Mouse (Mus musculus) neural tube, embryonic 13.5 days (tissue): ENCODE data around the gene Hist1h2aa. TPM values are rescaled to one million over a fixed set of nuclear protein-coding genes. Genes with fewer than 3 reads are reported as not detected.

Source experiments
- ATAC-seq: fragments of 200-750 bp; cut with Nextera tagmentation; 2 replicates; pipeline ENCODE4 v1.8.0; 2017; ENCODE audit warnings: low read depth, mild to moderate bottlenecking, moderate TSS enrichment, moderate library complexity
- H3K27ac ChIP-seq: fragments of 300-500 bp; sonication (generic); replicated peaks from 2 replicates; pipeline ENCODE4 v1.5.1; 2015; ENCODE audit warnings: moderate library complexity, mild to moderate bottlenecking, inconsistent platforms
- H3K27me3 ChIP-seq: fragments of 300-500 bp; sonication (generic); 2 replicates; pipeline ENCODE4 v1.6.1; 2015; ENCODE audit warnings: mild to moderate bottlenecking, inconsistent platforms
- H3K36me3 ChIP-seq: fragments of 300-500 bp; sonication (generic); 2 replicates; pipeline ENCODE4 v1.6.1; 2015; ENCODE audit warnings: mild to moderate bottlenecking, inconsistent platforms
- H3K4me1 ChIP-seq: fragments of 300-500 bp; sonication (generic); replicated peaks from 2 replicates; pipeline ENCODE4 v1.6.1; 2015; ENCODE audit warnings: inconsistent platforms
- H3K4me2 ChIP-seq: fragments of 300-500 bp; sonication (generic); 2 replicates; pipeline ENCODE4 v1.6.1; 2015; ENCODE audit warnings: inconsistent platforms, mild to moderate bottlenecking, moderate library complexity
- H3K4me3 ChIP-seq: fragments of 300-500 bp; sonication (generic); 2 replicates; pipeline ENCODE4 v1.5.1; 2015; ENCODE audit warnings: mild to moderate bottlenecking, inconsistent platforms
- H3K9ac ChIP-seq: fragments of 300-500 bp; sonication (generic); 2 replicates; pipeline ENCODE4 v1.6.1; 2015; ENCODE audit warnings: moderate library complexity, mild to moderate bottlenecking, inconsistent platforms
- H3K9me3 ChIP-seq: fragments of 300-500 bp; sonication (generic); 2 replicates; pipeline ENCODE4 v1.6.1; 2016; ENCODE audit warnings: inconsistent platforms
- WGBS: fragments of 180-500 bp; shearing (Covaris S2); methylation state at CpG from one replicate; pipeline ENCODE4 v1.1.7; 2015; 5-methylcytosine and 5-hydroxymethylcytosine counted together
- microRNA-seq: library from miRNA; unstranded; fragments of <30 nt; microRNA quantifications from one replicate; pipeline ENCODE4, GENCODE M21; 2016
- polyA plus RNA-seq: library from polyadenylated mRNA; unstranded; fragments of >200 nt; fragmentation: Nextera tagmentation; extraction: Ambion mirVana; gene quantifications from 2 replicates; pipeline ENCODE4 v1.2.1, GENCODE M21; 2015

Hist1h2aa gene
- polyA plus RNA-seq, 1 experiment from 2014 or later, result not detected

DNA sequence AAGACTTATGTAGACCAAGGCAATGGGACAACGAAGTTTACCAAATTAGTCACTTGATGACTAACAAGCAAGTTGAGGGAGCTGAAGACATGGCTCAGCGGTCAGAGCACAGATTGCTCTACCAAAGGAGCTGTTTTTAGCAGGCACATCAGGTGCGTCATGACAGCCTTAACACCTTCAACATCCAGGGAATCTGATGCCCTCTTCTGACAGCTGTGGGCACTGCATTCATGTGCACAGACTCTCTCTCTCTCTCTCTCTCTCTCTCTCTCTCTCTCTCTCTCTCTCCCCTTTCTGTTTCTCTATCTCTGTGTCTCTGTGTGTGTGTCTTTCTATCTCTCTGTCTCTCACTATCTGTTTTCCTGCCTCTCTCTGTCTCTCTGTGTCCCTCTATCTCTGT lies 16.7 kb downstream of the Hist1h2aa start:
- Histone ChIP-seq H3K9me3 (no peaks in the 10 kb centered on the region), H3K27me3 (no peaks in the 10 kb centered on the region), H3K9ac (no peak overlapping the region), H3K27ac (no peak overlapping the region), H3K4me1 (peaks cover 10% of the 10 kb centered on the region), H3K4me2 (no peak overlapping the region), H3K36me3 (no peaks in the 10 kb centered on the region), H3K4me3 (no peak overlapping the region)
- WGBS, result 80% methylated on average over 3 of the region's 3 CpGs
- ATAC-seq, result no peak

DNA sequence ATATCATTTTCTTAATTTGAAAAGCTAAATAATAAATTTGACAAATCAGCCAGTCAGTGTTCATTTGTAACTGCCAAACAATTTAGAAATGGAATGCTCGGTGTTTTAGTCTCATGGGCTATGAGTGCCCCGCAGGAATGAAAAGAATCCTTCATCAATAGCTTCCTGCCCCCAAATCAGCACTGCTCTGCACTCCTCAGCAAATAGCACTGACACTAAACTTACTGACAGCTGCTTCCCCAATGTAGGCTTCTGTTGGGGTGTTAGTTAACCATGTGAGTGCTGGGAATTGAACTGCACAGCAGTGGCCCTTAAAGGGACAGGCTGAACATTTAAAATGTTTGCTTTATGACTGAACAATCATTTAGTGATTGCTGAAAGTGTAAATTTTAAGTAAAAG lies 25.5 kb downstream of the Hist1h2aa start:
- ATAC-seq, result no peak
- WGBS, result 26% methylated on average over 2 of the region's 2 CpGs
- no peaks in the 10 kb centered on the region for H3K27me3 ChIP-seq

DNA sequence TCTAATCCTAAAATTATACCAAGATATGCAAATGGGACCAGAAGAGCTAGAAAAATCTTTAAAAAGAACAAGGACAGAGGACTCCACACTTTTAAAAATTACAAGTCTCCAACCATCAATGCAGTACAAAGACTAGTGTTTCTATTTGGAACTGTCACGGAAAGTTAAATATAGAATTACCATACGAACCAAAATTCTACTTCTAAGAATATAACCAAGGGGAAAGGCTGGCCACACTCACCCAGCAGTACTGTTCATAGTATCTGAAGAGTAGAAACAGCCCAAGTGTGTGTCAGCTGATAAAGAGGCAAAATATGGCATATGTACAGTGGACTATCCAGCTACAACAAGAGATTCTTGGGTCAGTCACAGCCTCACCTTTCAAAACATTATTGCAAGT lies 30.6 kb downstream of the Hist1h2aa start:
- no peak for ATAC-seq
- Histone ChIP-seq H3K4me2 (no peak overlapping the region), H3K9me3 (no peaks in the 10 kb centered on the region), H3K36me3 (no peaks in the 10 kb centered on the region), H3K9ac (no peak overlapping the region), H3K4me3 (no peak overlapping the region), H3K27me3 (no peaks in the 10 kb centered on the region), H3K4me1 (no peaks in the 10 kb centered on the region), H3K27ac (no peak overlapping the region)
- 90% methylated on average over 2 of the region's 2 CpGs for WGBS

More for the DNA sequence above, 25.5 kb downstream of the Hist1h2aa start:
- H3K9me3 ChIP-seq, result no peaks in the 10 kb centered on the region
- no peak overlapping the region for H3K4me2 ChIP-seq
- H3K4me3 ChIP-seq, result no peak overlapping the region
- no peaks in the 10 kb centered on the region for H3K36me3 ChIP-seq
- H3K27ac ChIP-seq, result no peak overlapping the region
- no peaks in the 10 kb centered on the region for H3K4me1 ChIP-seq
- no peak overlapping the region for H3K9ac ChIP-seq

DNA sequence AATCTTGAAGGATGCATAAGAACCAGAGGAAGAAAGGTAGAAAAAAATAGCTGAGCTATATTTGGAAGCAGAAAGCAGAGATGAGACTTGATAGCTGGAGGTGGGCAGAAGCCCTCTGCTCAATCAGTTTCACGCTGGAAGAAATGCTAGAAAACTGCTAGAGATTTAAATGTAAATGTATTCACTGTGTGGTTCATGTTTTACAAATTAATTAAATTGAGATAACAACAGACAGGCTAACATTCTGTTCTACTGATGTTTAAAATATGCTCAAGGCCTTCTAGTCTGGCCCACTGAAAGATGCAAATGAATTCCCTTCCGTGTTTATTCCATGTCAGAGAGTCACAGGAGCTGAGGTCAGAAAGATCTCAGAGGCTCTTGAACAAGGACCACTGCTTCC lies 37.6 kb downstream of the Hist1h2aa start:
- 53% methylated on average over 2 of the region's 2 CpGs for WGBS
- H3K4me3 ChIP-seq, result no peak overlapping the region
- H3K9me3 ChIP-seq, result no peaks in the 10 kb centered on the region
- H3K27me3 ChIP-seq, result no peaks in the 10 kb centered on the region
- no peak overlapping the region for H3K27ac ChIP-seq
- no peak overlapping the region for H3K9ac ChIP-seq
- H3K4me1 ChIP-seq, result no peaks in the 10 kb centered on the region
- no peak for ATAC-seq
- no peak overlapping the region for H3K4me2 ChIP-seq
- H3K36me3 ChIP-seq, result no peaks in the 10 kb centered on the region

DNA sequence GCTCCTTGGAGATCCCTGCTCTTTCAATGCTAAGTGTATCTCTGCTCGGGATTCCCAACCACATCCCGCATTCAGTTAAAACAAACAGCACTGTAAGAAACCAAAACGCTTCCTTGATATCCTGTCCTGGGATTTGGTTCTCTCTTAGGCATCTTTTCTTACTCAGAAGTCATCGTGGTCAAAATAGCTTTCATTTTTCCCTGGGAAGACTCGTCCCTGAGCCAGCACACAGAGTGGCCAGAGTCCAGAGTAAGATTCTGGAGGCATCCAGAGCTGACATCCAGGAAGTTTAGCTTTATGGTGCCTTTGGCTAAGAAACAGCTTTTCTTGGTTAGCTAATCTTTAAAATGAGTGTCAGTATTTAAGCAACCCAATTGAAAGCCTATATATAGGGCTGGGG lies 38.0 kb downstream of the Hist1h2aa start:
- no peaks in the 10 kb centered on the region for H3K27me3 ChIP-seq
- H3K9me3 ChIP-seq, result no peaks in the 10 kb centered on the region
- H3K4me3 ChIP-seq, result no peak overlapping the region
- H3K4me2 ChIP-seq, result no peak overlapping the region
- no peak overlapping the region for H3K9ac ChIP-seq
- no peak overlapping the region for H3K27ac ChIP-seq
- no peaks in the 10 kb centered on the region for H3K4me1 ChIP-seq
- H3K36me3 ChIP-seq, result no peaks in the 10 kb centered on the region
- 75% methylated on average over 5 of the region's 5 CpGs for WGBS
- no peak for ATAC-seq

Small RNAs within 50 kb of the gene (microRNA-seq; reads per million reads assigned to microRNA genes)
- not detected for gene Gm44344

Other genes starting within 250 kb of the Hist1h2aa start
- gene Hist1h1t, start 238.6 kb upstream of the Hist1h2aa start, polyA plus RNA-seq, result not detected in 2 replicates
- 2.3 and 2.5 TPM in 2 replicates for gene Hist1h4c, start 236.0 kb upstream of the Hist1h2aa start, polyA plus RNA-seq
- gene Hfe, start 223.6 kb upstream of the Hist1h2aa start, polyA plus RNA-seq, result 3.7 and 4.0 TPM in 2 replicates
- gene Hist1h1c, start 195.7 kb upstream of the Hist1h2aa start, polyA plus RNA-seq, result 12.5 and 13.1 TPM in 2 replicates
- 1.5 and 2.7 TPM in 2 replicates for gene Hist1h3c, start 188.9 kb upstream of the Hist1h2aa start, polyA plus RNA-seq
- gene Hist1h2bb, start 187.7 kb upstream of the Hist1h2aa start, polyA plus RNA-seq, result not detected in 2 replicates
- 5.1 and 9.7 TPM in 2 replicates for gene Hist1h2ab, start 183.3 kb upstream of the Hist1h2aa start, polyA plus RNA-seq
- gene Hist1h3b, start 182.2 kb upstream of the Hist1h2aa start, polyA plus RNA-seq, result 0.96 and 2.3 TPM in 2 replicates
- 2.3 TPM in 1 of 2 replicates, not detected in the other for gene Hist1h4b, start 177.4 kb upstream of the Hist1h2aa start, polyA plus RNA-seq
- 1.1 TPM in 1 of 2 replicates, not detected in the other for gene Hist1h4a, start 173.2 kb upstream of the Hist1h2aa start, polyA plus RNA-seq
- 1.1 and 1.5 TPM in 2 replicates for gene Hist1h3a, start 172.1 kb upstream of the Hist1h2aa start, polyA plus RNA-seq
- gene Hist1h1a, start 170.8 kb upstream of the Hist1h2aa start, polyA plus RNA-seq, result not detected in 2 replicates
- gene Trim38, start 164.5 kb upstream of the Hist1h2aa start, polyA plus RNA-seq, result not detected in 2 replicates
- not detected in 2 replicates for gene Slc17a2, start 127.5 kb upstream of the Hist1h2aa start, polyA plus RNA-seq
- gene Slc17a3, start 95.0 kb upstream of the Hist1h2aa start, polyA plus RNA-seq, result not detected in 2 replicates
- not detected in 2 replicates for gene Slc17a1, start 66.7 kb upstream of the Hist1h2aa start, polyA plus RNA-seq
- 0.08 and 0.13 TPM in 2 replicates for gene Slc17a4, start 19.5 kb upstream of the Hist1h2aa start, polyA plus RNA-seq
- gene Hist1h2ba, start 306 bp upstream of the Hist1h2aa start, polyA plus RNA-seq, result not detected in 2 replicates
- gene Scgn, start 56.8 kb downstream of the Hist1h2aa start, polyA plus RNA-seq, result 0.34 and 0.59 TPM in 2 replicates